Mouse (Mus musculus): ENCODE measurements around the gene Slc24a2.

- TF ChIP-seq MYOG (IDR thresholded peaks at IDR 0.05; ENCODE audit: control insufficient read depth, extremely low read depth, insufficient read length) (no peak), MAX (IDR thresholded peaks at IDR 0.05) (no peak)
Measured at GRCm38 (mm10) chr4:86942656-86943055, 287.6 kb downstream of the Slc24a2 start.
